Mouse (Mus musculus) MEL (cell line): Measurements from ENCODE around the gene Myh1.

Experiments
- CTCF ChIP-seq, 3 experiments: IDR thresholded peaks in 2 of 3; conservative IDR thresholded peaks in 1 of 3; 2 replicates each; pipeline ENCODE4 v1.5.1; 2011 to 2012; ENCODE audit warnings: low read length in 3 of 3, low read depth in 2 of 3, mild to moderate bottlenecking in 2 of 3, improper control_type of control experiment in 1 of 3, inconsistent platforms in 1 of 3, mixed read lengths in 1 of 3, moderate library complexity in 1 of 3; ENCODE audit not compliant: control insufficient read depth in 1 of 3, insufficient read depth in 1 of 3, poor library complexity in 1 of 3, severe bottlenecking in 1 of 3
- E2F4 ChIP-seq: IDR thresholded peaks from 2 replicates; pipeline ENCODE4 v1.6.1; 2011; ENCODE audit warnings: low read depth, low read length, improper control_type of control experiment, borderline replicate concordance
- EP300 ChIP-seq, 2 experiments: IDR thresholded peaks; 2 replicates each; pipeline ENCODE4 v1.6.1; 2011; ENCODE audit warnings: improper control_type of control experiment in 2 of 2, low read length in 2 of 2, low read depth in 1 of 2, mild to moderate bottlenecking in 1 of 2
- GATA1 ChIP-seq: IDR thresholded peaks from 2 replicates; pipeline ENCODE4 v1.6.1; 2011; ENCODE audit warnings: low read depth, low read length, improper control_type of control experiment
- KAT2A ChIP-seq: conservative IDR thresholded peaks from 2 replicates; pipeline ENCODE4 v1.6.1; 2012; ENCODE audit warnings: low read depth, low read length, improper control_type of control experiment, inconsistent platforms
- NRF1 ChIP-seq: IDR thresholded peaks from 2 replicates; pipeline ENCODE4 v1.6.1; 2014; ENCODE audit warnings: low read depth, mild to moderate bottlenecking, inconsistent platforms, low read length, improper control_type of control experiment, moderate library complexity; ENCODE audit not compliant: poor library complexity, insufficient read depth, severe bottlenecking
- POLR2A ChIP-seq, 2 experiments: IDR thresholded peaks; 2 replicates each; pipeline ENCODE4 v1.6.1; 2011 to 2012; ENCODE audit warnings: low read length in 2 of 2, mild to moderate bottlenecking in 2 of 2, control low read depth in 1 of 2, improper control_type of control experiment in 1 of 2, low read depth in 1 of 2, moderate library complexity in 1 of 2; ENCODE audit not compliant: control insufficient read depth in 1 of 2, insufficient read depth in 1 of 2, poor library complexity in 1 of 2
- RCOR1 ChIP-seq: IDR thresholded peaks from 2 replicates; pipeline ENCODE4 v1.6.1; 2012; ENCODE audit warnings: low read depth, mild to moderate bottlenecking, inconsistent platforms, low read length, improper control_type of control experiment
- SIN3A ChIP-seq: IDR thresholded peaks from 2 replicates; pipeline ENCODE4 v1.6.1; 2012; ENCODE audit warnings: low read length, improper control_type of control experiment, inconsistent platforms
- SMC3 ChIP-seq: IDR thresholded peaks from 2 replicates; pipeline ENCODE4 v1.6.1; 2011; ENCODE audit warnings: low read depth, low read length, improper control_type of control experiment
- TAL1 ChIP-seq: IDR thresholded peaks from 2 replicates; pipeline ENCODE4 v1.6.1; 2012; ENCODE audit warnings: mild to moderate bottlenecking, inconsistent platforms, low read length, moderate library complexity, mixed read lengths
- USF1 ChIP-seq: IDR thresholded peaks from 2 replicates; pipeline ENCODE4 v1.6.1; 2014; ENCODE audit warnings: low read depth, mild to moderate bottlenecking, inconsistent platforms, low read length, improper control_type of control experiment, moderate library complexity

DNA sequence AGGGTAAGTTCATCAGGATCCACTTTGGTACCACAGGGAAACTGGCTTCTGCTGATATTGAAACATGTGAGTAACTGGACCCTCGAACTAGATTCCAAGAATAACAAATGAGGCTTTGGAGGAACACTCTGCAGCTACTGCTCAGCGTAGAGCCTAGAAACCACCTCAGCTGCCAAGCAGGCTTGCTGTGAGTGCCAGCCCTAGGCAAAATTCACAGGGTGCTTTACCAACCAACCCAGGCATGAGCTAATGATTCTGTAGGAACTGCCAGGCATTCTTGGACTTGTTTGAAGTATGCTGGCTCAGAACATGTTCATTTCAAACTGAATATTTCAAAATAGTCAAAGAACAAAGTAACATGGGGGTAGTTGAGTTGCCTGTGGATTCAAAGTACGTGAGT, 4.9 kb downstream of the Myh1 start:
- no peak for TF ChIP-seq SMC3
- no peak for TF ChIP-seq USF1
- TF ChIP-seq KAT2A, result no peak
- no peak for TF ChIP-seq CTCF (IDR thresholded peaks at IDR 0.05 in 2 of 3, conservative IDR thresholded peaks at IDR 0.05 in 1 of 3; ENCODE audit: control insufficient read depth in 1 of 3, insufficient read depth in 1 of 3, low read depth in 2 of 3, low read length in 3 of 3, poor library complexity in 1 of 3, severe bottlenecking in 1 of 3)
- no peak for TF ChIP-seq RCOR1
- TF ChIP-seq GATA1, result no peak
- no peak for TF ChIP-seq EP300 (IDR thresholded peaks at IDR 0.05; ENCODE audit: low read depth in 1 of 2, low read length in 2 of 2)
- no peak for TF ChIP-seq NRF1
- TF ChIP-seq E2F4, result no peak
- no peak for TF ChIP-seq POLR2A (IDR thresholded peaks at IDR 0.05; ENCODE audit: control insufficient read depth in 1 of 2, insufficient read depth in 1 of 2, low read depth in 1 of 2, low read length in 2 of 2, poor library complexity in 1 of 2)
- no peak for TF ChIP-seq TAL1
- TF ChIP-seq SIN3A, result no peak
